8 mouse cellular contexts compared by ENCODE assay signal in genomic region chr4:155761356-155762099, GRCm38 (mm10). TPM values are rescaled to one million over a fixed set of nuclear protein-coding genes. Genes with fewer than 3 reads are reported as not detected.
DNase-seq lines count a peak whose midpoint lies in the region; ATAC-seq lines count a peak whose summit lies in the region.
"Had no signal": no experiment of that assay in that cellular context is flagged by ENCODE, and none has a peak within 500 bp of the region (broad histone marks: within the 10 kb centered on the region; RNA-seq: fewer than 3 reads in every experiment).

No protein-coding gene starts in this region.

- 1% methylated on average over 28 of the region's 28 CpGs for WGBS in lung, embryonic 15.5 days
- WGBS in embryonic facial prominence, embryonic 10.5 days = 3% methylated on average over 28 of the region's 28 CpGs
- 3% methylated on average over 28 of the region's 28 CpGs for WGBS in hindbrain, embryonic 13.5 days

- peak overlapping the region; percentile 96 for H3K4me3 ChIP-seq in lung, embryonic 15.5 days
- peak overlapping the region; percentile 87 for H3K4me3 ChIP-seq in embryonic facial prominence, embryonic 10.5 days
- peak overlapping the region; percentile 90 for H3K4me3 ChIP-seq in hindbrain, embryonic 13.5 days

- H3K4me1 ChIP-seq in lung, embryonic 15.5 days = peaks cover 20% of the 10 kb centered on the region
- peaks cover 33% of the 10 kb centered on the region for H3K4me1 ChIP-seq in embryonic facial prominence, embryonic 10.5 days
- H3K4me1 ChIP-seq in hindbrain, embryonic 13.5 days (replicated peaks) = peaks cover 34% of the 10 kb centered on the region

- no peaks in the 10 kb centered on the region for H3K9me3 ChIP-seq in lung, embryonic 15.5 days
- H3K9me3 ChIP-seq in embryonic facial prominence, embryonic 10.5 days = no peaks in the 10 kb centered on the region
- H3K9me3 ChIP-seq in hindbrain, embryonic 13.5 days = no peaks in the 10 kb centered on the region

- H3K9ac ChIP-seq in lung, embryonic 15.5 days = peak overlapping the region; percentile 83
- H3K9ac ChIP-seq in hindbrain, embryonic 13.5 days = peak overlapping the region; percentile 80

- DNase-seq in lung, postnatal 10 days = no peak
- no peak for DNase-seq in embryonic facial prominence, embryonic 10.5 days (ENCODE audit: low spot score)
- DNase-seq in spleen, postnatal 4 days (ENCODE audit: low spot score in 2 of 2) = no peak
- no peak for DNase-seq in urinary bladder, postnatal 4 days (ENCODE audit: low spot score in 2 of 2)

- H3K4me2 ChIP-seq in lung, embryonic 15.5 days = peak overlapping the region; percentile 97
- H3K4me2 ChIP-seq in hindbrain, embryonic 13.5 days = peak overlapping the region; percentile 99

- H3K27me3 ChIP-seq in lung, embryonic 15.5 days = no peaks in the 10 kb centered on the region
- no peaks in the 10 kb centered on the region for H3K27me3 ChIP-seq in embryonic facial prominence, embryonic 10.5 days (replicated peaks; ENCODE audit: low read depth, poor library complexity, severe bottlenecking)
- no peaks in the 10 kb centered on the region for H3K27me3 ChIP-seq in hindbrain, embryonic 13.5 days

- peaks cover 8% of the 10 kb centered on the region for H3K36me3 ChIP-seq in lung, embryonic 15.5 days
- peaks cover 22% of the 10 kb centered on the region for H3K36me3 ChIP-seq in embryonic facial prominence, embryonic 10.5 days (replicated peaks)
- peaks cover 11% of the 10 kb centered on the region for H3K36me3 ChIP-seq in hindbrain, embryonic 13.5 days

- H3K27ac ChIP-seq in lung, embryonic 15.5 days = peak overlapping the region; percentile 48; the same call in 1 of the 2 replicates
- H3K27ac ChIP-seq in embryonic facial prominence, embryonic 10.5 days (replicated peaks) = peak overlapping the region; percentile 75
- H3K27ac ChIP-seq in hindbrain, embryonic 13.5 days = peak overlapping the region; percentile 37

- peak; percentile 7; the same call in 1 of the 2 replicates for ATAC-seq in lung, embryonic 15.5 days (ENCODE audit: borderline replicate concordance, extremely low read depth, low FRiP score, low TSS enrichment)
- ATAC-seq in hindbrain, embryonic 13.5 days (ENCODE audit: low FRiP score) = peak; percentile 56
- peak; percentile 46 for ATAC-seq in megakaryocyte-erythroid progenitor cell, adult 5-6 weeks (replicated peaks; ENCODE audit: low FRiP score, low TSS enrichment, poor library complexity, severe bottlenecking)

RNA-seq across cellular contexts. Expression of gene Atad3a, which starts 0.6 kb away (rescaled TPM):
- 84.7 and 90.0 TPM in 2 replicates for polyA plus RNA-seq in lung, embryonic 15.5 days (2015; fragmentation: Nextera tagmentation; extraction: Ambion mirVana)
- polyA plus RNA-seq in embryonic facial prominence, embryonic 10.5 days (2016; fragmentation: Nextera tagmentation; extraction: Ambion mirVana) = 132 and 137 TPM in 2 replicates
- 78.1 and 82.3 TPM in 2 replicates for polyA plus RNA-seq in hindbrain, embryonic 13.5 days (2015; fragmentation: Nextera tagmentation; extraction: Ambion mirVana)
- 123 and 206 TPM in 2 replicates for total RNA-seq in megakaryocyte-erythroid progenitor cell, adult 5-6 weeks (2014; fragmentation: Nextera tagmentation)
- total RNA-seq in megakaryocyte-erythroid progenitor cell, adult 5-6 weeks (2017) = 95.3 and 123 TPM in 2 replicates

RNA-seq across cellular contexts. Expression of gene Vwa1, which starts 13.0 kb away (rescaled TPM):
- polyA plus RNA-seq in lung, embryonic 15.5 days (2015; fragmentation: Nextera tagmentation; extraction: Ambion mirVana) = 10.5 and 11.0 TPM in 2 replicates
- polyA plus RNA-seq in embryonic facial prominence, embryonic 10.5 days (2016; fragmentation: Nextera tagmentation; extraction: Ambion mirVana) = 8.6 and 9.3 TPM in 2 replicates
- polyA plus RNA-seq in hindbrain, embryonic 13.5 days (2015; fragmentation: Nextera tagmentation; extraction: Ambion mirVana) = 23.2 and 24.4 TPM in 2 replicates
- not detected in 2 replicates for total RNA-seq in megakaryocyte-erythroid progenitor cell, adult 5-6 weeks (2014; fragmentation: Nextera tagmentation)
- 0.08 and 0.19 TPM in 2 replicates for total RNA-seq in megakaryocyte-erythroid progenitor cell, adult 5-6 weeks (2017)

RNA-seq across cellular contexts. Expression of gene Tmem88b, which starts 24.1 kb away (rescaled TPM):
- polyA plus RNA-seq in lung, embryonic 15.5 days (2015; fragmentation: Nextera tagmentation; extraction: Ambion mirVana) = 0.16 and 0.26 TPM in 2 replicates
- 0.59 and 0.61 TPM in 2 replicates for polyA plus RNA-seq in embryonic facial prominence, embryonic 10.5 days (2016; fragmentation: Nextera tagmentation; extraction: Ambion mirVana)
- polyA plus RNA-seq in hindbrain, embryonic 13.5 days (2015; fragmentation: Nextera tagmentation; extraction: Ambion mirVana) = 0.49 and 0.62 TPM in 2 replicates
- total RNA-seq in megakaryocyte-erythroid progenitor cell, adult 5-6 weeks (2014; fragmentation: Nextera tagmentation) = not detected in 2 replicates
- total RNA-seq in megakaryocyte-erythroid progenitor cell, adult 5-6 weeks (2017) = 0.09 TPM in 1 of 2 replicates, not detected in the other

RNA-seq across cellular contexts. Expression of gene Tmem240, which starts 26.9 kb away (rescaled TPM):
- 0.44 and 0.59 TPM in 2 replicates for polyA plus RNA-seq in lung, embryonic 15.5 days (2015; fragmentation: Nextera tagmentation; extraction: Ambion mirVana)
- polyA plus RNA-seq in embryonic facial prominence, embryonic 10.5 days (2016; fragmentation: Nextera tagmentation; extraction: Ambion mirVana) = 0.53 and 0.79 TPM in 2 replicates
- 11.6 and 12.0 TPM in 2 replicates for polyA plus RNA-seq in hindbrain, embryonic 13.5 days (2015; fragmentation: Nextera tagmentation; extraction: Ambion mirVana)
- total RNA-seq in megakaryocyte-erythroid progenitor cell, adult 5-6 weeks (2014; fragmentation: Nextera tagmentation) = 0.17 and 0.20 TPM in 2 replicates
- under 0.01 and 0.65 TPM in 2 replicates for total RNA-seq in megakaryocyte-erythroid progenitor cell, adult 5-6 weeks (2017)

RNA-seq across cellular contexts. Expression of gene Ankrd65, which starts 28.7 kb away (rescaled TPM):
- polyA plus RNA-seq in lung, embryonic 15.5 days (2015; fragmentation: Nextera tagmentation; extraction: Ambion mirVana) = 0.20 TPM in 1 of 2 replicates, not detected in the other
- 0.20 TPM in 1 of 2 replicates, not detected in the other for polyA plus RNA-seq in embryonic facial prominence, embryonic 10.5 days (2016; fragmentation: Nextera tagmentation; extraction: Ambion mirVana)
- polyA plus RNA-seq in hindbrain, embryonic 13.5 days (2015; fragmentation: Nextera tagmentation; extraction: Ambion mirVana) = not detected in 2 replicates
- not detected in 2 replicates for total RNA-seq in megakaryocyte-erythroid progenitor cell, adult 5-6 weeks (2014; fragmentation: Nextera tagmentation)
- total RNA-seq in megakaryocyte-erythroid progenitor cell, adult 5-6 weeks (2017) = not detected in 2 replicates
- total RNA-seq: heart, postnatal 10 days had no signal
